Mouse (Mus musculus): ENCODE data around the gene Adh5. TPM values are rescaled to one million over a fixed set of nuclear protein-coding genes. Genes with fewer than 3 reads are reported as not detected.

Gene Adh5
- total and polyA plus RNA-seq, 3 experiments: 128 to 351 (median 187) TPM

DNA sequence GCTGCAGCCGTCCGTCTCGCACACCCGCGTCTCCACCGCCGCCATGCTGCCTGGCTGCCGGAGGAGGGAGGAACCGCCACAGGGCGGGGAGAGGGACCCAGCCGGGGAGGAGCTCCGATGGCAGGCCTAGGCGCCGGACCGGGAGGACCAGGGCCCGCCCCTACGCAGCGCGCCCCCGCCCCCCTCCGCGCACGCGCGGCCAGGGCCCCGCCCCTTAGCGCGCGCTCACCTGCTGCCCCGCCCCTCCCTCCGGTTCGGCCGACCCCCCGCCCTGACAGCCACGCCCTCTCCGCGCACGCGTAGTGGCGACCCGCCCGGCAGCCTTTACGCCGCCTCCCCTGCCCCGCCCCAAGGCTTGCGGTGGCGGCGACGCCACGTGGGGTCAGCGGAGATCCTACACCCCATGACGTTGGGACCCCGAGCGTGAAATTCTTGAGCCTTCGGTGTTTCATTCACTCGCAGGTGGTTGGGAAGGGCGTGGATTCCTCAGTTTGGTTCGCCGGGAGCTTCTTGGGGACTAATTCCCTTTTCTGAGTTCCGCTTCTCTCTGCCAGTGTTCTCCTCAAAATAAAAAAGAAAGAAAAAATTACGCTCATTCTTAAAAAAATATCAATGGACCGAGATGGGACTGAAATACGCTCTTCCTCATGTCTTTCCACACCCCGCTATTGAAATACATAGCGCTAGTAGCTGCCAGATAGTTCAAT is 46.6 kb downstream of the Adh5 start, which contains the start of gene Metap1 (continued):
- TF ChIP-seq ZMIZ1 (IDR thresholded peaks at IDR 0.05; ENCODE audit: low read depth, low read length) (peak; percentile 66; the same call in 1 of the 2 replicates), MXI1 (IDR thresholded peaks at IDR 0.05; ENCODE audit: low read depth, low read length) (peak; percentile 98), CHD1 (IDR thresholded peaks at IDR 0.05; ENCODE audit: low read depth, low read length) (peak; percentile 72), POLR2AphosphoS5 (IDR thresholded peaks at IDR 0.05; ENCODE audit: borderline replicate concordance, low read depth, low read length) (no peak), TCF12 (IDR thresholded peaks at IDR 0.05; ENCODE audit: low read depth, low read length) (peak; percentile 36), UBTF (IDR thresholded peaks at IDR 0.05; ENCODE audit: borderline replicate concordance, insufficient read depth, low read depth, low read length) (no peak; the same call in 1 of the 2 replicates), RAD21 (IDR thresholded peaks at IDR 0.05; ENCODE audit: low read depth, low read length) (no peak), MAX (IDR thresholded peaks at IDR 0.05; ENCODE audit: low read length) (peak; percentile 92)

DNA sequence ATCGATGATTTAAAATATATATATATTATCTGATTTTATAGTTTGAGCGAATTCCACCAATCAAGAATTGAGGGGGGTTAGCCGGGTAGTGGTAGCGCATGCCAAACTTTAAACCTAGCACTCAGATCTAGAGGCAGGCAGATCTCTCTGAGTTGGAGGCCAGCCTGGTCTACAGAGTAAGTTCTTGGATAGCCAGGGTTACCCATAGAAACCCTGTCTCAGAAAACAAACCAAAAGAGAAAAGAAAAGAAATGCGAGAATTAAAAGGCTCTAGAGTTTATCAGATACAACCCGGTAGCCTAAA is 47.1 kb downstream of the Adh5 start:
- Histone ChIP-seq H3K9me3 (replicated peaks; ENCODE audit: insufficient read depth, low read length) (no peaks in the 10 kb centered on the region), H3K4me1 (ENCODE audit: control insufficient read depth in 1 of 2, insufficient read depth in 2 of 2, low read length in 2 of 2) (peaks cover 3 to 10% of the 10 kb centered on the region in 2 experiments; a peak in 2 of 4 replicates), H3K9ac (ENCODE audit: control insufficient read depth, low read depth, low read length, poor library complexity, severe bottlenecking) (peak overlapping the region; percentile 98), H3K4me3 (ENCODE audit: control insufficient read depth in 1 of 2, insufficient read depth in 1 of 2, low read depth in 2 of 2, low read length in 2 of 2) (peak overlapping the region; percentile 89 to 92), H3K79me2 (ENCODE audit: control insufficient read depth, insufficient read depth, low read length, poor library complexity) (peaks cover 35% of the 10 kb centered on the region), H3K36me3 (ENCODE audit: control insufficient read depth in 1 of 2, insufficient read depth in 2 of 2, low read length in 2 of 2) (peaks cover 8 to 20% of the 10 kb centered on the region in 2 experiments), H3K27ac (ENCODE audit: control insufficient read depth, low read depth, low read length) (peak overlapping the region; percentile 98), H3K27me3 (ENCODE audit: control insufficient read depth in 1 of 2, insufficient read depth in 2 of 2, low read length in 2 of 2) (no peaks in the 10 kb centered on the region)
- TF ChIP-seq SIN3A (IDR thresholded peaks at IDR 0.05; ENCODE audit: low read length) (peak; percentile 7; the same call in 1 of the 2 replicates), MAFK (IDR thresholded peaks at IDR 0.05; ENCODE audit: borderline replicate concordance, low read depth, low read length) (no peak), RCOR1 (IDR thresholded peaks at IDR 0.05; ENCODE audit: low read depth, low read length) (peak; percentile 4; the same call in 1 of the 2 replicates), GATA1 (IDR thresholded peaks at IDR 0.05; ENCODE audit: low read depth, low read length) (no peak; the same call in 1 of the 2 replicates), NRF1 (IDR thresholded peaks at IDR 0.05; ENCODE audit: insufficient read depth, low read depth, low read length, poor library complexity, severe bottlenecking) (no peak), HCFC1 (IDR thresholded peaks at IDR 0.05; ENCODE audit: low read depth, low read length) (0 out of 2 replicates have a peak, but pooled peaks have one; percentile 3)
- DNase-seq (ENCODE audit: low read depth, low spot score): peak; percentile 64

DNA sequence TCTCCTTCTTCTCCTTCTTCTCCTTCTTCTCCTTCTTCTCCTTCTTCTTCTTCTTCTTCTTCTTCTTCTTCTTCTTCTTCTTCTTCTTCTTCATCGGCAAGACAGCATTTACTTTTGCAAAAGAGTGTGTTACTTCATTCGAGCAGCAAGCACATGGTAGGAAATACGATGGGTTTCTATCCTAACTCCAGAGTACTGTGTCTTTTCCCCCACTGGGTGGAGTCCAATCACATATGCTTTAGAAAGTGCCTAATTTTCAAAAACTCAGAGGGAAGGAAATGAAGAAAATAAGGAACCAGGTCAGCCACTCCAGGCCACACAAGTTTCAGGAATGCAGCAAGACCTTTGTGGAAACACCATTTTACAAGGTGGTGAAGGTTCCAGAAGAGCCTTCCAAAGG is 50.8 kb downstream of the Adh5 start:
- H3K9ac ChIP-seq (ENCODE audit: control insufficient read depth, low read depth, low read length, poor library complexity, severe bottlenecking): peak overlapping the region; percentile 37
- peak; percentile 70 for DNase-seq (ENCODE audit: low read depth, low spot score)
- no peaks in the 10 kb centered on the region for H3K9me3 ChIP-seq (replicated peaks; ENCODE audit: insufficient read depth, low read length)
- no peaks in the 10 kb centered on the region for H3K27me3 ChIP-seq (ENCODE audit: control insufficient read depth in 1 of 2, insufficient read depth in 2 of 2, low read length in 2 of 2)
- H3K4me3 ChIP-seq (ENCODE audit: control insufficient read depth in 1 of 2, insufficient read depth in 1 of 2, low read depth in 2 of 2, low read length in 2 of 2): no peak overlapping the region
- TF ChIP-seq MXI1 (IDR thresholded peaks at IDR 0.05; ENCODE audit: low read depth, low read length): peak; percentile 54
- no peak for TF ChIP-seq GATA1 (IDR thresholded peaks at IDR 0.05; ENCODE audit: low read depth, low read length)
- TF ChIP-seq CTCF (IDR thresholded peaks at IDR 0.05 in 2 of 3, conservative IDR thresholded peaks at IDR 0.05 in 1 of 3; ENCODE audit: control insufficient read depth in 1 of 3, insufficient read depth in 1 of 3, low read depth in 2 of 3, low read length in 3 of 3, poor library complexity in 1 of 3, severe bottlenecking in 1 of 3): peak in 1 of 3 experiments; percentile 30; a peak in 2 of 6 replicates
- no peak for TF ChIP-seq POLR2AphosphoS5 (IDR thresholded peaks at IDR 0.05; ENCODE audit: borderline replicate concordance, low read depth, low read length)
- peak; percentile 74 for TF ChIP-seq MAX (IDR thresholded peaks at IDR 0.05; ENCODE audit: low read length)
- no peak for TF ChIP-seq MAZ (IDR thresholded peaks at IDR 0.05; ENCODE audit: low read depth, low read length)
- TF ChIP-seq ZC3H11A (IDR thresholded peaks at IDR 0.05; ENCODE audit: low read depth, low read length): no peak
- TF ChIP-seq SIN3A (IDR thresholded peaks at IDR 0.05; ENCODE audit: low read length): no peak
- no peak for TF ChIP-seq HCFC1 (IDR thresholded peaks at IDR 0.05; ENCODE audit: low read depth, low read length)
- 0 out of 2 replicates have a peak, but pooled peaks have one; percentile 11 for TF ChIP-seq ETS1 (IDR thresholded peaks at IDR 0.05; ENCODE audit: low read depth, low read length)
- no peak for TF ChIP-seq TAL1 (IDR thresholded peaks at IDR 0.05; ENCODE audit: low read length)
- TF ChIP-seq RAD21 (IDR thresholded peaks at IDR 0.05; ENCODE audit: low read depth, low read length): peak; percentile 28
- peak; percentile 24; the same call in 1 of the 2 replicates for TF ChIP-seq SMC3 (IDR thresholded peaks at IDR 0.05; ENCODE audit: low read depth, low read length)
- TF ChIP-seq USF1 (IDR thresholded peaks at IDR 0.05; ENCODE audit: low read depth, low read length): no peak
- peak; percentile 52; the same call in 1 of the 2 replicates for TF ChIP-seq MYC (IDR thresholded peaks at IDR 0.05; ENCODE audit: low read depth, low read length)
- peaks cover 0 to 16% of the 10 kb centered on the region in 2 experiments; a peak in 2 of 4 replicates for H3K36me3 ChIP-seq (ENCODE audit: control insufficient read depth in 1 of 2, insufficient read depth in 2 of 2, low read length in 2 of 2)
- H3K4me1 ChIP-seq (ENCODE audit: control insufficient read depth in 1 of 2, insufficient read depth in 2 of 2, low read length in 2 of 2): peaks cover 7 to 12% of the 10 kb centered on the region in 2 experiments; a peak in 3 of 4 replicates
- H3K27ac ChIP-seq (ENCODE audit: control insufficient read depth, low read depth, low read length): peak overlapping the region; percentile 57
- peaks cover 5% of the 10 kb centered on the region for H3K79me2 ChIP-seq (ENCODE audit: control insufficient read depth, insufficient read depth, low read length, poor library complexity)
